ENCODE assay signal across 24 mouse cellular contexts in genomic region chr8:105774498-105774897, GRCm38 (mm10). TPM values are rescaled to one million over a fixed set of nuclear protein-coding genes. Genes with fewer than 3 reads are reported as not detected.
DNase-seq lines count a peak whose midpoint lies in the region; ATAC-seq and TF ChIP-seq lines count a peak whose summit lies in the region.
"Had no signal": no experiment of that assay in that cellular context is flagged by ENCODE, and none has a peak within 500 bp of the region (broad histone marks: within the 10 kb centered on the region; RNA-seq: fewer than 3 reads in every experiment).

No protein-coding gene starts in this region.

- no peaks in the 10 kb centered on the region for H3K4me1 ChIP-seq in midbrain, postnatal 0 days (ENCODE audit: insufficient read depth, low read length)
- H3K4me1 ChIP-seq: embryonic facial prominence, embryonic 15.5 days; forebrain, embryonic 10.5 days; heart, embryonic 15.5 days had no signal

- H3K27ac ChIP-seq in left cerebral cortex, adult 2 months = peak overlapping the region; percentile 55
- H3K27ac ChIP-seq in midbrain, postnatal 0 days (ENCODE audit: low read depth, low read length) = no peak overlapping the region
- H3K27ac ChIP-seq: embryonic facial prominence, embryonic 15.5 days; forebrain, embryonic 10.5 days; heart, adult 2 months; heart, embryonic 15.5 days; hindbrain, embryonic 14.5 days had no signal

- peak; percentile 33 to 62 for DNase-seq in frontal cortex, postnatal 36 days (ENCODE audit: low spot score in 2 of 2)
- DNase-seq in frontal cortex, postnatal 10 days (ENCODE audit: low spot score in 2 of 2) = no peak
- DNase-seq in left cerebral cortex, adult 18-20 months (ENCODE audit: low spot score in 2 of 2) = peak; percentile 49 to 72
- no peak for DNase-seq in left cerebral cortex, postnatal 4 days
- peak; percentile 57 for DNase-seq in NIH3T3 (ENCODE audit: low read depth)
- DNase-seq in left cerebral cortex, adult 2 months (ENCODE audit: extremely low spot score in 1 of 2, low spot score in 2 of 2) = peak in 1 of 2 experiments; percentile 42
- DNase-seq in gastrocnemius, postnatal 36 days = no peak
- no peak for DNase-seq in midbrain, postnatal 0 days (ENCODE audit: low spot score)
- DNase-seq: adrenal gland, adult 2 months; adrenal gland, postnatal 25 days; cerebellum, adult 2 months; embryo, embryonic 11 days; gastrocnemius, postnatal 10 days; heart, adult 2 months; heart, postnatal 14 days had no signal

- H3K9me3 ChIP-seq in midbrain, postnatal 0 days (ENCODE audit: low read length) = no peaks in the 10 kb centered on the region
- H3K9me3 ChIP-seq: embryonic facial prominence, embryonic 15.5 days; forebrain, embryonic 10.5 days; heart, embryonic 15.5 days had no signal

- no peaks in the 10 kb centered on the region for H3K27me3 ChIP-seq in midbrain, postnatal 0 days (ENCODE audit: insufficient read depth, low read length)
- H3K27me3 ChIP-seq: CH12.LX; embryonic facial prominence, embryonic 15.5 days; heart, embryonic 15.5 days had no signal

- no peak for ATAC-seq in midbrain, postnatal 0 days (ENCODE audit: low FRiP score)
- ATAC-seq: forebrain, embryonic 14.5 days had no signal

- H3K4me2 ChIP-seq in midbrain, postnatal 0 days (ENCODE audit: low read depth, low read length, poor library complexity, severe bottlenecking) = no peak overlapping the region
- H3K4me2 ChIP-seq: embryonic facial prominence, embryonic 15.5 days; heart, embryonic 11.5 days; heart, embryonic 15.5 days; hindbrain, embryonic 14.5 days had no signal

- TF ChIP-seq CTCF in left cerebral cortex, adult 2 months (IDR thresholded peaks at IDR 0.05) = no peak
- no peak for TF ChIP-seq CTCF in midbrain, postnatal 0 days (IDR thresholded peaks at IDR 0.05)

- WGBS in midbrain, postnatal 0 days = 98% methylated on average over 5 of the region's 5 CpGs

- H3K9ac ChIP-seq in midbrain, postnatal 0 days (replicated peaks; ENCODE audit: low read length, poor library complexity, severe bottlenecking) = no peak overlapping the region
- H3K9ac ChIP-seq: embryonic facial prominence, embryonic 15.5 days; heart, embryonic 15.5 days; hindbrain, embryonic 14.5 days had no signal

- no peak overlapping the region for H3K4me3 ChIP-seq in left cerebral cortex, adult 2 months
- no peak overlapping the region for H3K4me3 ChIP-seq in midbrain, postnatal 0 days (ENCODE audit: low read depth, low read length)
- H3K4me3 ChIP-seq: embryonic facial prominence, embryonic 15.5 days; erythroblast, embryonic 14.5 days; forebrain, embryonic 10.5 days; heart, adult 2 months; heart, embryonic 15.5 days had no signal

- intact Hi-C loops in left cerebral cortex, postnatal 4 days (cut with DNase I) = no loop called here
- intact Hi-C loops in left cerebral cortex, adult 2 months (cut with DNase I) = no loop called here
- intact Hi-C loops in gastrocnemius, postnatal 36 days (cut with DNase I) = loop anchor here (5.0 kb wide), 1 partner anchor 62 kb away; no protein-coding TSS in a partner anchor

- peaks cover 59% of the 10 kb centered on the region for H3K36me3 ChIP-seq in midbrain, postnatal 0 days (ENCODE audit: insufficient read depth, low read length)

RNA-seq across cellular contexts. Expression of gene Gfod2, which starts 16.0 kb away (rescaled TPM):
- total RNA-seq in left cerebral cortex, adult 18-20 months (2021) = 10 to 100 TPM; 23.4 to 23.5 TPM
- total RNA-seq in left cerebral cortex, postnatal 4 days (2021) = 10 to 100 TPM; 44.4 to 49.9 TPM
- total RNA-seq in left cerebral cortex, adult 2 months (2021) = 10 to 100 TPM; 21.0 to 26.0 TPM
- total RNA-seq in gastrocnemius, postnatal 36 days (2021) = 1 to 10 TPM; 6.6 to 6.8 TPM
- total RNA-seq in midbrain, postnatal 0 days (2014; rRNA removed) = 47.6 and 64.7 TPM in 2 replicates
- polyA plus RNA-seq in midbrain, postnatal 0 days (2015; fragmentation: Nextera tagmentation; extraction: Ambion mirVana) = 60.9 and 67.9 TPM in 2 replicates

RNA-seq across cellular contexts. Expression of gene Ranbp10, which starts 52.7 kb away (rescaled TPM):
- total RNA-seq in left cerebral cortex, adult 18-20 months (2021) = 10 to 100 TPM; 22.6 to 22.9 TPM
- 10 to 100 TPM; 21.8 to 23.6 TPM for total RNA-seq in left cerebral cortex, postnatal 4 days (2021)
- total RNA-seq in left cerebral cortex, adult 2 months (2021) = 10 to 100 TPM; 23.7 to 25.2 TPM
- total RNA-seq in gastrocnemius, postnatal 36 days (2021) = 10 to 100 TPM; 19.7 to 22.0 TPM
- 13.4 and 13.5 TPM in 2 replicates for total RNA-seq in midbrain, postnatal 0 days (2014; rRNA removed)
- 4.8 and 6.4 TPM in 2 replicates for polyA plus RNA-seq in midbrain, postnatal 0 days (2015; fragmentation: Nextera tagmentation; extraction: Ambion mirVana)

RNA-seq across cellular contexts. Expression of gene Tsnaxip1, which starts 53.0 kb away (rescaled TPM):
- total RNA-seq in left cerebral cortex, adult 18-20 months (2021) = under 1 TPM in 1 of 2 experiments, not detected in 1; 0.26 TPM
- under 1 TPM; 0.26 to 0.50 TPM for total RNA-seq in left cerebral cortex, postnatal 4 days (2021)
- total RNA-seq in left cerebral cortex, adult 2 months (2021) = under 1 TPM in 1 of 2 experiments, not detected in 1; 0.44 TPM
- total RNA-seq in gastrocnemius, postnatal 36 days (2021) = not detected
- total RNA-seq in midbrain, postnatal 0 days (2014; rRNA removed) = 0.14 and 0.16 TPM in 2 replicates
- polyA plus RNA-seq in midbrain, postnatal 0 days (2015; fragmentation: Nextera tagmentation; extraction: Ambion mirVana) = 0.62 and 0.88 TPM in 2 replicates
- total RNA-seq: adrenal gland, adult 2 months; adrenal gland, postnatal 25 days; gastrocnemius, postnatal 10 days; heart, adult 2 months; hematopoietic stem cell, adult 5-6 weeks had no signal
- polyA plus RNA-seq: adrenal gland, adult 2 months; erythroblast, embryonic 14.5 days had no signal

Comparison
In these comparisons a context has a peak if more than half of its experiments do, and no peak if none do; other contexts are left out.
1. DNase-seq: peak in frontal cortex, postnatal 36 days (2 of 2), left cerebral cortex, adult 18-20 months (2 of 2) and NIH3T3 (single experiment); none in frontal cortex, postnatal 10 days (0 of 2), left cerebral cortex, postnatal 4 days (single experiment), gastrocnemius, postnatal 36 days (0 of 2) and midbrain, postnatal 0 days (single experiment).